Mouse (Mus musculus) thymus, adult 18-20 months (tissue): ENCODE results near the gene Insyn1.

Experiments used
- DNase-seq, 2 experiments: peaks; one replicate each; pipeline ENCODE4 v3.0.0; 2022; ENCODE audit warnings: mixed read lengths in 2 of 2

The Insyn1 gene

DNA sequence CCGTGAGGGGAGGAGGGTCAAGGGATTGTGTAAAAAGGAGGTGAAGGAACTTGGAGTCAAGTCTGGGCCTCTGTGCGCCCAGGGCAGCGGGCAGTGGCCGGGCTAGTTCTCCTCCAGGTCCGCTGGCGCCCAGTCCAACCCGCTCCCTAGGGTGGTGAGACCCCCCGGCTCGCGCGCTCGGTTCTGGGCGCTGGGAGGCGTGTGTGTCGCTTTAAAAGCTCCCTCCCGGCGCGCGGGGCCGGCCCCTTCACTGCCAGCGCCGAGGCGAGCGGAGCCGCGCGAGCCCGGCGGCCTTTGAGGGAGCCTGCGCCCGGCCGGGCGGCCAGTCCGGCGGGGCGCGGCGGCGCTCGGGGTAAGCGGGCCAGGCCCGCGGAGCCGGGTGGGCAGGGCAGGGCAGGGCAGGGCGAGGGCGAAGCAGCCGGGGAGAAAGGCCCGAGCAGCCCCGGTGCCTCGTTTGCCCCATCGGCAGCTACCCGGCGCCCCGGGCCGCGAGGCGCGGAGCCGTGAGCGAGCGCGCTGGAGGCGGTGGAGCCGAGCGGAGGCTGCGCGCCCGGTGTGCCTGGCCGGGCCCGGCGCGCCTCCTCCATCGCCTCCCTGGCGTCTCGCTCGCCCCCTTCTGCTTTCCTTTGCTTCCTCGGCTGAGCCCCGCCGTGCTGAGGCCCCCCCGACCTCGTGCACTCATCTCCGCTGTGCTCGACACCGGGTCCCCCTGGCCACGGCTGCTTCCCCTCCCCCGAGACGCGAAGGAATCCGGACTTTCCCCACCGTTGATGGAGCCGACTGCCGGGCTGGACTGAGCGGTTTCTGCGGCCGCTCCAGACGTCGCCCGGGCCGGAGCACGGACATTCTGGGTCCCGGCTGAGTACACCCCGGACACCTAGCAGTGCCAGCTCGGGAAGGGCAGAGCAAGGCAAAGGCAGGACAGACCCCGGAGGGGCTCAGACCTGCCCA is at the start of gene Insyn1:
Gene Insyn1 (plus strand): TSS at position 753 of the 951 bp plus-strand sequence.
- no peak for DNase-seq

DNA sequence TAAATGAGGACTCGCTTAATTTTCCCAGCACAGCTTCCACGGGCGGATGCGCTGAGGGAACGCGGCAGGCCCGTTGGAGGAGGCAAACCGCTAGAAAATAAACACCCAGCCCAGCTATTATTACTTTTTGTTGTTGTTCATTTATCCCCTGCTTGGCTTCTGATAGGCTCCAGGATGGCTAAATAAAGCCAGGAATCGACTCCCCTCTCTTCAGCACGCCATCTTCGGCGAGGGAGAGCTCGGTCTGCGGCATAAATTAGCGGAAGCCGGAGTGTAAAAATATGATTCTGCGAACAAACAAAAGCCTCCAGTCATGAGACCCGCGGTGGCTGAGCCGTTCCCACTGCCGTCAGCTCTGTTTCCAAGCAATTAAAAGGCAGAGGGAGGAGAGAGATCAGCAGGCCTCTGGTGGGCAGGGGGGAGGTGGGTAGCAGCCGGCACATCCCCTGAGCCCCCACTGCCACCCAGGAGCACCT is 49.4 kb upstream of the Insyn1 start:
- no peak for DNase-seq

DNA sequence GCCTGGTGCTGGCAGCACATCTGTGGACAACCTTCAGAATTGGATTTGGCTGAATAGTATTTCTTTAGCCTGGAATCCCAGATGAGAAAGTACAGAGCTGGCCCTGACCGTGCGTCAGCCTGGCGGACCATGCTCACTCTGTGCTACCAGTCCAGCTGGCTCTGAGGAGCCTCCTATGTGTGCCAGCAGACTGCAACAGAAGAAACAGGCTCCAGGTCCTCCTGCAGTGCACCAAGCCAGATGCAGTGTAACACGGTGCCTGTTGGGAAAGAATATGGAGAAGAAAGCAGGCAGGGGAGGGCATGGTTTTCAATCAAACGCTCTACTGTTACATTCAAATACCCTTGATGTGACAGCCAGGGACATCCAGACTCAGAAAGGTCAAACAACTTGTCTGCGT is 48.3 kb upstream of the Insyn1 start:
- no peak for DNase-seq

DNA sequence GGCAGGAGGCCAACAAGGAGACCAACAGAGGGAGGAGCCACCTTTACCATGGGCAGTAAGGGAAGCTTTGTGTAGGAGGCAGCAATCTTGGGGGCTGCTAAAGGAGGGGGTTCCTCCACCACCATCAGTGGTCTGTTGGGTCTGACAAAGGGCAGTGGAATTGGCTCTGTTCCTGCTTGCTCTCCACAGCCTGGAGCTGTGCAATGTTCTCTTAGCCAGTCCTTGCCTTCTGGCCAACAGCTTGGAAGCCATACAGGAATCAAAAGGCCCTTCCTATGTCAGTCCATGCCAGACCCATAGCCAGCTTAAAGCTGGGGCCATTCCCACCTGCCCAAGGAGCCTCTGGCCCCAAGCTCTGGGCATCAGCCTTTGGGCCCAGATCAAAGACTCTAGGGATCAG is 47.8 kb upstream of the Insyn1 start:
- no peak for DNase-seq

DNA sequence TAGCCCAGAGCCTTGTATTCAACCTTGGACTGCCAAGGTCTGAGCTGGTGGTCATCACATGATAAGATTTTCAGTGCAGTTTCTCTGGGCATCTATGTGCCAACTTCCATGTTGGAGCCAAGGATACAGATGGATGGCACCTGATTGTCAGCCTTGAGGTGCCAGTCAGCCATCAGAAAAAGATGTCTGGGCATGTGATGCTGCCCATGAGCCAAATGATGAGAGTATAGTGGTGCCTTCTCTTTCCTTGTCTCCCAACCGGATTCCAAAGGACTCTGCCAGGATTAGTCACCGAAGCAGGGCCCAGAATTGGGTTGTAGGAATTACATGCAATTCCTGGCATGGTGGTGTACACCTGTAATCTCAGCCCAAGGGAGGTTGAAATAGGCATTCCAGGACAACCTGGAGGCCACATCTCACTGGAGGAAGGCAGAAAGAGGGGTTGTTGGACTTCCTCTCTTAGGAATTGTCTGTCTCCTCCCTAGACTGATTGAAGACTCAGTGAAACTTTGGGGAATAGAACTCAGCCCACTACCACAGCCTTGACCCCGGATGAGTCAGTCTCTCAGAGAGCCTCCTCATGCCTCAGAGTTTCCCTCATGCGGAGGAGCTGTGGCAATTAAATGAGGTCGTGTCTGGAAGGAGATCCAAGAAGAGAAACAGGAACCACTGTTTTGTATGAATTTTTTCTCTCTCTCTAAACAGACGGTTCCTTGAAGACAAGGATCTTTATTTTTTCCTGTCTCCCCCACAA is 46.9 kb upstream of the Insyn1 start:
- DNase-seq = no peak

DNA sequence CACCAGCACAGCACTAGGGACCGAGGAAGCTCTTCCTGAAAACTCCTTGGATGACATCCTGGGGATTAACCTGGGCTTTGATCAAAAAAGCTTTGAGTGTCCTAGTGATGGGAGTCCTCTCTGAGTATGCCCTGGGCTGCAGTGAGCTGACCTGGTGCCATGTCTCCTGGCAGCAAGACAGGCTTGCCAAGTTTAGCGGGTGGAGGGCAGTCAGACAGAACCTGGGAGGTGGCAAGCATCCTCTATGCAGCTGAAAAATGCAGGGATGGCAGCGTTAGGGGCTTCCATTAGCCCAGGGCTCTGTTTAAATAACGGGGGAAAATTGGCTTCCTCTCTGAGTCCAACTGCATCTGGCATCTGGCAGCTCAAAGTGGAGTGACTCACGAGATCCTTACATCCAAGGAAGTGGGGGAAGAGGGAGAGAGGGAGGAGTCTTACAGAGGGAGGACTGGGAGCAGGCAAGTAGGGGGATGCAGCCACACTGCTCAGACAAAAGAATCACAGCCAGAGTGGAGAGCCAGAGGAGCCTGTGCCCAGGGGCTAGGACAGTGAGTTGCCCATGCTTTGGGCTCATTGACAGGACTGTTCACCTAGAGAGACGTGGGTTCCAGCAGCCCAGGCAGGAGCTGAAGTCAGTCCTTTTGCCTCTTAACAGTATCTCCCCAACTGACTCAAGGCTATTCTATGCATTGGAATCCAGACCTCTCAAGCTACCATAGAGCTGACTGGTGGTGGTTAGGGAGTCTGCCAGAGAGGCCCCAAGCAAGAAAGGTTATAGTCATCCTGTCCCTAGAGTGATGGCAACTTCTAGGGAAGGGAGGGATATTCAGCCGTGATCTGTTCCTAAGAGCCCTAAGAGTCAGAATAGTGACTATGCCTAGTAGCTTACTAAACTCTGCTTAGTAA is 46.0 kb upstream of the Insyn1 start:
- no peak for DNase-seq

DNA sequence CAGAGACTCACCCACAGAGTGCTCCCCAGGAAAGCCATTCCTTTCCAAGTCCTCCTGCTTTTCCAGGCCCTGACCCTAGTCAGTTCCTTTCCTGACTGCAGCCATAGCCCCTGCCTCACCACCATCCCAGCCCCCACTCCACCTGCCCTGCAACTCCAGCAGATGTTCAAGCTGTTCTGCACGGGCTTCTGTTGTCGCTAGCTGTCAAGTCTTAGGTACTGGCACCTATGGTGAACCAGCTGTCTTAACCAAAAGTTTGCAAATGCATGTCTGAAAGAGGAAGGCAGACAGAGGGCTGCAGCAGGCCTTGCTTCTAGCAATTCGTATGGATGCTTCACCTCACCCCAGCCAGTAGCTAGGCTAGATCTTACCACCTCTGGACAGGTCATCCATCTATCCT is 45.3 kb upstream of the Insyn1 start:
- no peak for DNase-seq

DNA sequence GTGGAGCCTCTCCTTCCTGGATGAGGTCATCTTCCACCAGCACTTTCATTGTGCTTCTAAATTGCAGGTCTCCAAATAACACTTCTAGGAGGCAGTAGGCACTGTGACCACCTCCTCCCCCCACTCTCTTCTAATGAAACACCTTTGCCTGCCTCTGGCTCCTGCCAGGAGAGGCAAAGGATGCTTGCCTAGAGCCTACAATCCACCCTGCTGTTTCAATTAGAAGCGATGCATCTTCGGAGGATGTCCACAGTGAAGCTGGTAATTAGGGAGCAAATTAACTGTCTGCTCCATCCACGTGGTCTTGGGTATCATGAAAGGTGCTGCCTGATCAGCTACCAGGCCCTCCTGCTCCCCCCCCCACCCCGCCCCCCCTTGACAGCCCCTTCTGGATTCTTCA is 41.6 kb upstream of the Insyn1 start:
- DNase-seq = no peak

DNA sequence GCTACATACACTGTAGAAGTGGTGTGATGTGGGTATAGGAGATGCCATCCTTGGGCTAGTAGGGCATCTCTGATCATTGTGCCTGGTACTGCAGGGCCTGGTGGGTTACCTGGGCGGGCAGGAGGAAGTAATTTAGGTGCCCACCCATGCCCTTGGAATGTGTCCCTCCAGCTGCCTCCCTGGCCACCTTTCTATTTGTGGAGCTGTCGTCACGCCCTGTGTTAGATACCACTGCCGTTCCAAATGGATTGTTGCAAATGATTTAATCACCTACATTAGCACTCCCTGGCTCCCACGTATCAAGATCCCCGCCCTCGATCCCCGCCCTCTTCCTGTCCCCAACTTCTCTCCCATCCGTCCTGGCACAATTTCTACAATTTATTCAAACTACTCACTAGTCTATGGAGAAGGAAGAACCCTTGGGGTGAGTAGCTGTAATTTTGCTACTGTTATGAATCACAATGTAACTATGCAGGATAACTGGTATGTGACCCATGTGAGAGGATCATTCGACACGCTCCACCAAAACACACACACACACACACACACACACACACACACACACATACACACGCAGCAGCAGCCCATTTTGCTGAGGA is 40.3 kb upstream of the Insyn1 start:
- no peak for DNase-seq

DNA sequence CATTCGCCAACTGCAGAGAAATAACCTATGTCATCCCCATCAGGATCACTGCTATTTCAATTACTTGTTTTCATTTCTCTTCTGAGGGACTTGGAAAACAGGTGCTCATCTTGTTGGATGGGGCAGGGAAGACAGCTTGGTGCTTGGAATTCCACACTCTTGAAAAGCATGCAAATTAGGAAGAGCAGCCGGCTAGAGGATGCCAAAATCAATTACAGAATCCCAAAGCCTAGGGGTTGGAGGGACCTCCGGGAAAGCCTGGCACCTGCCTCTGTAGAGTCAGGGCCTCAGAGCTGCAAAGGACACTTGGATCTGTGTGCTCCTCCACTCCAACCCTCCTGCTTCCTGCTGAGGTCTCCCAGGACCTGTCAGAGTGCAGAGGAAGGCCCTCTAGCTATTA is 38.9 kb upstream of the Insyn1 start:
- no peak for DNase-seq

DNA sequence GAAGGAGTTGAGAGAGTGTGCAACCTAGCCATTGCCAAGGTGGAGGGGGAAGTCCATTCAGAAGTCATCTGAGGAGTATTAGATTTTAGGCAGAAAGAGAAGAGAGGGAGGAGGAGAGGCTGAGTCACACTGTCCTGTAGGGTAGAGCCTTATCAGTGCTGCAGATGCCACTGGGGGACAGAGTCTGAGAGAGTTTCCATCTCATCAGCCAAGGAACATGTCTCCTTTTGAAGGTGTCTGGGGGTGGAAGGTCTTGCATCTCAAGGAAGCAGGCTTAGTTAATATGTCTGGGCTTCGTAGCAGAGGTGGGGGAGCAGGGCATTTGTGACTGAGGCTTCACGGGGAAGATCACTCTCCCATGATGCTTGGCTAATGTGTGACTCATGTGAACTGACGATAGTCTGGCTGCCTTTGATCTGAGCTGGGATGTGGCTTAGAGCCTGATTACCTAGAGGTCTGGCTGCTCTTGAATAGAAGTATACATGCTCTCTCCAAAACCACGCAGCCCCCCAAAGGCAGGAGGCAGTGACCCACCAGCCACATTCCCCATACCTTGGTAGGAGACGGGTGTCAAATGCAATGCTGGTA is 34.5 kb upstream of the Insyn1 start:
- no peak for DNase-seq

DNA sequence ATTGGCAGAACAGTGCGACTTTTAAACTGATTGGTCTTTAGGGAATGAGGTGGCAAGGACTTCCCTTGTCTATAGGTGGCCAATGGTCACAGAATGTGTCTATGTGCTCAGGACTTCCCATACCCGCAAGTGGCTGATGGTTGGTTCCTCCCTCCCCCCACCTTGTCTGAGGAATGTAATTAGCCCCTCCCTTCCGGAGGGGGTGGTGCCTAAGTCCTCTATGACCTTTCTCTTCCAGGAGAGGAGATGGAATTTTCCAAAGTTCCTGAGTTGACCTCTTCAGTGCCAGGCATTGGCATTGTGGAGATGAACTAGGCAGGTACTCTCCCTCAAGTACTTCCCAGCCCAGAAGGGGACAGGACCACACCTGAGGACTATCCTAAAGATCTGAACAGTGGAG is 33.5 kb upstream of the Insyn1 start:
- no peak for DNase-seq

DNA sequence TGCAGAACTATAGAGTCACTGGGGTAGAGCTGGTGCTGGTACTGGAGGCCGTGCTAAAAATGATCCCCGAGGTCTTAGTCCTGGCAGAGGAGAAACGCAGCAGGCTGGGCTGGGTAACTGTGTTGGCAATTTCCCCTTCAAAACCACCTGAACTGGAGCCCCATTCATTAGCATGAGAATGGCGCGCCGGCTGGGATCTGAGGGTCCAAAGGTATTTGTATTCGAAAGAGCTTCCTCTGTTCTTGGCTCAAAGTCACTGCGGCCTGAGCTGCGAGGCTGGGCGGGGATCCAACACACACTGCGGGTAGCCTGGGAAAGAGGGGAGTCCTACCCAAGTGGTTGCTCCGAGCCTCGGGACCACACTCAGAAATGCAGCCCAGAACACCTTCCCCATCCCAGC is 32.6 kb upstream of the Insyn1 start:
- DNase-seq = no peak

DNA sequence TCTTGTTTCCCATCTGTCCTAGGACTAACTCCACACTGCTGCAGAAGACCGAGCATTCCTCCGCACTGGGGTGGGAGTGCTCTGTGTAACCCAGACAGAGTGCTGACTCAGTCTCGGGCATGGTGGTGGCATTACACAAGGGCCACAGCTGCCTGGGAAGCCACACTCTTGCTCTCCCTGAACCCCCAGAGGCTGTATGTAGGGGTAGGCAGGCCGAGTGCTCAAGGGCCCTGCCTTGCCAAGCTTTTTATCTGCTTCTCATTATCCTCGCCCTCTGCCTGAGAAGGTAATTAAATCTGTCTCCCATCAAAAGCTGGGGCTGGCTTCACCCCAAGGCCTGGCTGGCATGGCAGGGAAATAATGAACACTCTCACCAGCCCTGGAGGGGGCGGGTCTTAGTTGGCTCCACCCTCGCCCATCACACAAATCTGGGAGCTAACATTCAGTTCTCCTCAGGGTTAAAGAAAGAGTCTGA is 30.9 kb upstream of the Insyn1 start:
- DNase-seq = no peak

DNA sequence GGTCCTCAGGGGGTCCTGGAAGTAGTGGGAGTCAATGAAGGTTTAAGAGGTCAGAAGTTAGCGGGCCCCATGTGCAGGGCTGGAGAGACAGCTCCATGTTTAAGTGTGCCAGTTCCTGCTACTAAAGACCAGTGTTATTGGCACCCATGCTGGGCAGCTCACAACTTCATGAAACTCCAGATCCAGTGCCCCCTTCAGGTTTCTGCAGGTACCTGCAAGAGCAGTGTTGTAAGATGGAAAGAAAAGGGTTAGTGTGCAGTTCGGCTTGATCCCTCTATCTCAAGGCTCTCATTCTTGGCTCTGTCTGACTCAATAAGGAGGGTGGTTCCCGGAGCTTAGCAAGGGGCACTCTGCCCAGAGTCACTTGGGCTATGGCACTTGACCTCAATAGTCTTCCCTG is 30.1 kb upstream of the Insyn1 start:
- no peak for DNase-seq

DNA sequence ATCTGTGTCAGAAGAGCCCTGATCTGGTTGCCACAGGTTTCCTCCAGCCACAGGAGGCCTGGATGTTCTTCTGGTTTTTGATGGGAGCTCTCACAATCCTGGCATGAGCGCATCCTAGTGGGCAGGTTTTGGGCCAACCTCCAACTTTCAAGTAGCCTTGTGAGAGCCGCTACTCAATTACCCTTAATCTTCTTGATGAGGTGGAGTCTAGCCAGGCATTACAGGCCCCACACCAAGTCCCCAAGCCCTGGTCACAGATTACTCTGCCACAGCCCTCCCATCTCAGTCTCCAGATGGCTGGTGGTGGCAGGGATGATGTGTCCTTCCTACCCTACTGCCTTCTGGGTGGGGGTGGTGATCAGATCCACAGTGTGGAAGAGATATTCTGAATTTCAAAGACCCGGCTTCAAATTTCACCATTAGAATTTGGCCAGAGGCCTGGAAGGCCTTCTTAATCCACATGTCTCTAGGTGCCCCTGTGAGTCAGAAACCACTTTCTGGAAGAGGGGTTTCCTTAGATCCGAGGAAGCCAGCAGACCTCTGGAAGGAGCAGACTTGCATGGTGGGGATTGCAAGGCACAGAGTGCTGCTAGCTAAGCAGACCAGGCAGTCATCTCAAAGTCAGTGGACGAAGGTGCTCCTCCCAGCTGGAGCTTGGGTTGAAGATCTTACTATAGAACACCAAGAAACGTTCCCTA is 29.4 kb upstream of the Insyn1 start:
- no peak for DNase-seq

DNA sequence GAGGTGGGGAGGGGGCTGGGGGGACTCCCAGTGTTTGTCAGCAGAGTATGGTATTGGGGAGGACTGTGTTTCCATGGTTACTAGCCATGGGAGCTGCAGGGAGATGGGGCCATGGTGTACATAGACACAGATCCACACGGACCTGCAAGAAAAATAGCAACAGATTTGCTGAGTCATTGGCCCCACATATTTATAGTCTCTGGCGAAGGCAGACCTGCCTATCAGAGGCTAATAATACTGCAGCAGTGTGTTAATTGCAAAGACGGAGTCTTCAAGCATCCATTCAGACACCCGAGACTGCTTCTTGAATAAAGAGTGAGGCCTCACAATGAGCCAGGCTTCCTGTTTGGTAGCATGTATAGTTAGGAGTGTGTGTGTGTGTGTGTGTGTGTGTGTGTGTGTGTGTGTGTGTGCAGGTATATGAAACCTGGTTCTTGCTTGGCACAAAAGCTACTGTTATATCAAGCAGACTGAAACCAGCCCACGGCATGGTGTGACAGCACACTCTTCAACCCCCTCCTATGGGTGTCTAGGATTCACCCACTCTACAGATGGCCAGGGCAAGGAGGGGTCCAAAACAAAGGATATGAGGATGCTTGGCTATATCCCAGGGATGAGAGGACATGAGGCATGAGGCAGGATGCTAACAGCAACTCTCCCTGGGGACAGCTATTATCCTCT is 20.9 kb upstream of the Insyn1 start:
- DNase-seq = no peak

DNA sequence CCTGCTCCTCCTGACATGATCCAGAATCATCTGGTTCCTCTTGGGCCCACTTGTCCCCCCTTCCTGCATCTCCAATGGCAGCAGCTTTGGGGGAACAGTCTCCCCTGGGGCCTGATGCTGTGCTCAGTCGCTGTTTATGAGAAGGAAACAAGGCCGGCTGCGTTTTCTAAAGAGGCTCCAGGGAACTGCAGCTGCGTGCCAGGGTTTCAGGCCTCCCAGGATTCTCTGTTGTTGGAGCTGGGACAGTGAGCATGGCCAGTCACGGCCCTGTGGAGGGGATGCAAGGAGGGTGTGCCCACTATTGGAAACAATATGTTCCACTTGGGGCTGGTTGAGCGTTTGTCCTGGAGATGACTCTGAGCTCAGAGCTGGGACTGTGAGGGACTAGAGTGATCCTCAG is 17.9 kb upstream of the Insyn1 start:
- DNase-seq = no peak

DNA sequence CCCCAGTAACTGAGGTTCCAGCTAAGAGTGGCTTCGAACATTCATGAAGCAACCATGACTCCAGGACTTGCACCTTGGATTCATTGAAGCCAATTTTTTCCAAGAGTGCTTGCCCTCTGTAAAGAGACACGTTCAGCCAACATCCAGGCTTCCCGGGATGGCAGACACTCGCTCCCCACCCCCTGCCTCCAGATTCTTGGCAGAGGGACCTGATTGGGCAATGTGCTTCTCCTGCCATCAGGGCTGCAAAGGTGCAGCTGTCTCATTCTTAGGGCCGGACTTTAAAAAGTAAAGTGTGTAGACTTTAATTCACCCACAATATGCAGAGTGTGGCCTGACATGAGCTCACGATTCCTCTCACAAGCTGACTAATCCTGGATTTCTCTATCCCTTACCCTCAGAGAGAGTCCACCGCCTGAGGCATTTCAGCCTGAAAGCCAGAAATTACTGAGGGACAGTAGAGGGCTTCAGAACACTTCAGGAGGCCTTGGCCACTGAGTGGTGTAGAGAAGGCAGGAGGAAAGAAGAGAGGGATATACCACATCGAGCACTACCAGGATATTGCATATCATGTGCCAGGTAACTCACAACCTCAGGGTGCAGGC is 15.1 kb upstream of the Insyn1 start:
- no peak for DNase-seq

DNA sequence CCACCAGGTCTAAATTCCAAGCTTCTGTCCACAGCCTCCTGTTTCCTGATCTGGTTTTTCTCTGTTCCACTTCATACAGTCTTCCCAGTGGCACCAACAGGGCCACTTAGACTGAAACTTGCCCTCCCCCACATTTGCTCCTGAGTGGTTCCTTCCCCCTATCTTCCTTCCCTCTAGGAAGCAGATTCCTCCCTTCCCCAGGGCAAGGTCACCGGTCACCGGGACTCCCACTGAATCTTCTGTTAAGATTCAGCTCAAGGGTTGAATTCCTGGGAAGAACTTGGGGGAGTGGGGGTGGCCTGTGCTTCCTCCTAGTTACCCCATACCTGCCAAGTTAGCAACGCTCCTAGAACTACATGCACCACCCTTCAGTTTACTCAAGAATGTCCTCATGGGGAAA is 1.3 kb upstream of the Insyn1 start:
- no peak for DNase-seq
